Mouse (Mus musculus) megakaryocyte, adult 5-6 weeks (primary cell): ENCODE data around the gene Lmf2. TPM values are rescaled to one million over a fixed set of nuclear protein-coding genes. Genes with fewer than 3 reads are reported as not detected.

ENCODE experiments used
- ATAC-seq: 2 replicates; pipeline ENCODE4 v1.8.0; 2016; ENCODE audit warnings: mild to moderate bottlenecking, inconsistent platforms; ENCODE audit not compliant: poor library complexity, severe bottlenecking
- total RNA-seq, 2 experiments: library from RNA; stranded (forward) in 1 of 2; stranded (reverse) in 1 of 2; fragments of 153-499, 151-499 nt in 1 of 2; fragments of 221-1000, 200-1000 nt in 1 of 2; gene quantifications; 2 replicates each; pipeline versions ENCODE4 v1.2.3 to v1.2.4; 2015 to 2017

Lmf2 gene
- 31.0 and 31.8 TPM in 2 replicates for total RNA-seq (2015)
- 28.7 and 31.6 TPM in 2 replicates for total RNA-seq (2017)

DNA sequence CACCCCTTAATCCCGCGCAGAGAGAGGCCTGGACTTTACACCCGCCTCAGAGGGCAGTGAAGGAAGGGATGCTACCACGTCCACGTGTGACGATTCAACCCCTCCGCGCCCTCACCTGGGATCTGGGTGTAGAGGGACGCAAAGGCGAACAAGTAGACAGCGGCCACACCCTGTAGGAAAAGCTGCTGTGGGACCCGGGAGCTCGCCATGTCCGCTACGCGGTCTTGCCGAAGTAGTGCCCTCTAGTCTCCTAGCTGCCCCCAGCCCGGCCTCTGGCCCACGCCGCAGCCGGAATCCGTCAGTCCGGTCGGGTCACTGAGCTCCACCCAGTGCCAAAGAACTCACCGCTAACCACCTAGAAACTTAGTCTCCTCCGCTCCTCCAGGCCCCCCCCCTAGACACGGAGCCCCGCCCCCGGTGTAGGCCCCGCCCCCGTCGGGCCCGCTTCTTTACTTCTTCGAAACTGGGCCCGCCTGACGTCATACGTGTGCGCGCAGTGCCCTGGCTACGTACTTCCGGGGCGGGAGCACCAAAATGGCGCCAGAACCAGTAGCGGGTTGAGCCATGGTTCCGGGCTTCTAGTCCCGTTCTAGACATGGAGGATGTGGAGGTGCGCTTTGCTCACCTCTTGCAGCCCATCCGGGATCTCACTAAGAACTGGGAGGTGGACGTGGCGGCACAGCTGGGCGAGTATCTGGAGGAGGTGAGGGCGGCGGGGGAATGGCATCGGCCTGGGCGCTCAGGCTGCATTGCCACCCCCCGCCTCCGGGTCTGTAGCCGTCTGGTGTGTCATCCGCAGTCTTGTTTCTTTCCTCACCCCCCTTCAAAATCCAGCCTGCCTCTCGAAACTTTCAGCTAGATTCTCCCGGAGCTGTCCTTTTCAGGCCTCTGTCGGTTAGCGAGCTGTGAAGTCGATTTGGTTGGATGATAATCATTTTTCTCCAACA is at the start of gene Lmf2, which contains the start of gene Ncaph2:
Lmf2 (minus strand) TSS at position 419 of the 947 bp plus-strand sequence.
Ncaph2 (plus strand) TSS at position 479 of the 947 bp plus-strand sequence.
- ATAC-seq = peak; percentile 88

DNA sequence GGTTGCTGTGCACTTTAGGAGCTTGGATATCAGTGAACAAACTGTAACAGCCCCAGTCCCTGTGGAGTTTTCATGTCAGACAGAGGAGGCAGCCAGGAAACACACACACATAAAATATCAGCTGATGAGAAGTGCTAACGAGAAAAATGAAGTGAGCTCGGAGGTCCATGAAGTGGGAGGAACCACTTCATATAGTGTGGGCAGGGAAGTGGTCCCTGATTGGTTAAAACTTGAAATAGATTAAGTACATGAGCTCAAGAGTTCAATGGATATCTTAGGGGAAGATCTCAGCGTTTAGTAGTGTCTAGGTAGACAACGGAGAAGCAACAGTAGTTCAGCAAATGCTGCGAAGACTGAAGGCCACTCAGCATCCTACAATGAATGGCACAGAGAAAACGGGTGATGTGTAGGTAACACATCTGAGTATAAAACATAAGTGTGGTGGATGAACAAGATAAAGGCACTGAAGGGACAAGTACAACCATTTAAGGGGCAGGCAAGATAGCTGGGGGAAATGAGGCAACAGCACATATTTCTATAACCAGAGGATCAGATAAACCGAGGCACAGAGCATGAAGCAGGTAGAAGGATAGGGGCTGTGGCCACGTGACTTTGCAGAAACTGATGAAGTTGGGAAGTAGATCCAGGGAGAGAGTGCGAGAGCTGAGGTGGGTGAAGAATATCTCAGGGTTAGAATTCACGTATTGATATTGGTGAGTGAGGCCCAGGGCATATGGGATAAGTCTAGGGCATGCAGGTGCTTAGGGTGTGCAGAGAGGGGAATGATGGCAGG is 49.6 kb upstream of the Lmf2 start:
- no peak for ATAC-seq

DNA sequence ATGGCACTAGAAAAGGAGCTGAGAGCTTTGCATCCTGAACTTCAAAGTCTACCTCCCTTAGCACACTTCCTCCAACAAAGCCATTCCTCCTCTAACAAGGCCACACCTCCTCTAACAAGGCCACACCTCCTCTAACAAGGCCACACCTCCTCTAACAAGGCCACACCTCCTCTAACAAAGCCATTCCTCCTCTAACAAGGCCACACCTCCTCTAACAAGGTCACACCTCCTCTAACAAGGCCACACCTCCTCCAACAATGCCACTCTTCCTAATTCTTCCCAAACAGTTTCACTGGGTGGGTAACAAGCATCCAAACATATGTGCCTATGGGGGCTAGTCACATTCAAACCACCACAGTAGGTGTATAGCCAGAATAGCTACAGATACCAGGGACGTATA is 47.0 kb upstream of the Lmf2 start:
- no peak for ATAC-seq

DNA sequence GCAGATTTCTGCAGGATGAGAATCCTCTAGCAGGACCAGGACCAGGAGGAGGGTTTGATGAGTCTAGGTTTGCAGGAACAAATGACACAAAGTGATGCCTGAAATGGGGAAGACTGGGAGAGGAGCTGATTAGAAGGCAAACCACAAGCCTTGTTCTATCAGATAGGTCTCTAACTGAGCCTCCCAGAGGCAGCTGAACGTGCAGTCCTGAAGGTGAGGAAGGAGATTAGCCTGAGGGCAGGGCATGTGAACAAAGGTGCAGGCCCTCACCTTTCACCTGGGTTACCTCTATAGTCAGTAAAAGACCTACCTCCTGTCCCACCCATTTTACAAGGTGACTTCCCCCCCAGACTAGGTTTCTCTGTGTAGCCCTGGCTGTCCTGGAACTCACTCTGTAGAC is 44.3 kb upstream of the Lmf2 start:
- no peak for ATAC-seq

DNA sequence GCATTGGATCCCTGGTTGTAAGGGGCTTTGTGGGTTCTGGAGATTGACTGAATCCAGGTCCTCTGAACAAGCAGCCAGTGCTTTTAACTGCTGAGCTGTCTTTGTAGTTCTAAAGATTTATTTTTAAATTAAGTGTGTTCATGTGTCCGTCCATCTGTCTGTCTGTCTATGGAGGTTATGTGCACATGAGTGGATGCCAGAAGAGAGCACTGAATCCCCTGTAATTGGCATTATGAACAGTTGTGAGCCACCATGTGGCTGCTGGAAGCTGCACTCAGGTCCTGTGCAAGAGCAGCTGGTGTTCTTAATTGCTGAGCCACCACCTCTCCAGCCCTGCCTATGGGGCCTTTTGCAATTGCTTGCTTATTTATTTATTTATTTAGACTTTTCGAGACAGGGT is 42.7 kb upstream of the Lmf2 start:
- no peak for ATAC-seq

DNA sequence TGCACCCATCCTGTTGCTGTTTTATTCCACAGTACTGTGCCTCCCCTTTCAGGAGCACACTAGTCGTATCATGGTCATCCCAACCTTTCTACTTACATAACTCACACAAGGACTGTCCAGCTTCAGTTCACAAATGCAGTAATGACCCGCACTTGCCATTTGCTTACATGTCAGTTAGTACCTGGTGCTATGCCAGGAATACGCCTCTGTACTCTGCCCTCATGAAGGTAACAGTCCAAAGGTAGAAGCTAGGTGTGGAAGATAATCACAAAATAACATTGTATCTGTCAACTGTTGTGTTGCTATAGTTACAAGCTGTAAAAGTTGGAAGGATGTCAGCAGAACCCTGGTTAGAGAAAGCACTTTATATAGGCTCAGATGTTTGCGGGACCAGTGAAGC is 41.4 kb upstream of the Lmf2 start:
- ATAC-seq = no peak

DNA sequence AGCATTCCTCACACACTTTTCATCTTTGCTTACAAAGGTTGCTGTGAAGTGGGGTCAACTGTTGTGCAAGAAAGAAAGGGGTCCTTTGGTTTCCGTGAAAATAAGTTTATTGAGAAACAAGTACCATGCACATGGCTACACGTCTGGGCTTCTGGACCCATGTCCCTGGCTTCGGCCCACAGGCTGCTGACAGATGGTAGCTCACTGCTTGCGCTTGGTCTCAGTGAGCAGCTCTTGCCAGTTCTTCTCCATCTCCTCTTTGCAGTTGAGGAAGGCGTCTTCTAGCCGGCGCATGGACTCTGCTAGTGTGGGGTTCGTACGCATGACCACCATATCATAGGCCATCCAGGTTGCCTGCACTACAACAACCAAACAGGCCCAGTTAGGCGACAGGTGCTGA is 34.6 kb upstream of the Lmf2 start:
- no peak for ATAC-seq

DNA sequence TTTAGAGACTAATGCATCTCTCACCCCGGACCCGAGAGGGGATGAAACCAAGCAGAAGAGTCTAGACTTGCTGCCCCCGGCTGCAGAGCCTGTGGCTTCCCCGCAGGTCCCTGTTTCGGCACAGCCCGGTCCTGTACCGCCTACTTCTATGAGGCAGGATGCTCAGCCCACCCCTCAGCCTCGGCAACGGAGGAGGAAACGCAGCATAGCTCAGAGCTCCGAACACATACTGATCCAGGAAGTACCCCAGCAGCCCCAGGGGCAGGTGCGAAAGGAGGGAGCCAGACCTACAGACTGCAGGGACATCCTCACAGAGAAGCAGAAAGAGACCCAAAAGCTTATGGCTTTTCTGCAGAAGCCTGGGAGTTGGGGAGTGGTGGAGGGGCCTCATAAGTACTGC is 31.7 kb upstream of the Lmf2 start:
- ATAC-seq = no peak

DNA sequence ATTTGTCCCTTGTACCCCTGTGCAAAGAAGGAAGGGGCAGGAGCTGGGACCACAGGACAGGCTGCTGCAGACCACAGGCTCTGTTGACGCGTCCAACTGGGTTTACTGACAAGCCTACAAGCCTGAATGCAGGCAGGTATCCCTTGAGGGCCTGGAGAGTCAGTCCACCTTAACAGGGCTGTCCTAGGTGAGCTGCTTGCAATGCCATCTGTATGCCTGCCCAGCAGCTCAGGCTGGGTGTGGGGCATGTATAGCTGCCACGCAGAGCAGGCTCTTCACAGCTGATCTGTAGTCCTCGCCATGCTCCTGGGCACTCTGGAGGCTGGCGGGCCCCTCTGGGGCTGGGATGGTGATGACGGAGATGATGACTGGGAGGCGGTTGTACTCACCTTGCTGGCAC is 29.2 kb upstream of the Lmf2 start, which contains the start of gene Klhdc7b:
Klhdc7b (plus strand) TSS at position 301 of the 400 bp plus-strand sequence.
- no peak for ATAC-seq

DNA sequence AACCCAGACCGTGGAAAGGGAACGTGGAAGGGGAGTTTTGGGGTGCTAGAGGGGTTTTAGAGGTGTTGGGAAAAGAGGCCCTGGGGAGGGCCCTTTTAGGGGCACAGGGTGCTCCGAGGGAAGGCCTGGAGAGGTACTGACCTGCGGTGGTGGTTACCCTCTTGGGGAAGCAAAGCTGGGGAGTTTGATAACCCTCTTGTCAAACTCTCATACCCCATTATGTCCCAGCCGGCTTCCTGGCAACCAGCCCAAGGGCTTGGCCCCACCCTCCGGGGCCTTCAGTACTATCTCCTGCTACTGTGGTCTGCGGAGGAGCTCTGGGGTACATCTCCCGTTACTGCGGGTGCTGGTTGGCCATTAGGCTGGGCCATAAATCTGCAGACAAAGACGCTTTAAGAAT is 24.0 kb upstream of the Lmf2 start:
- no peak for ATAC-seq

DNA sequence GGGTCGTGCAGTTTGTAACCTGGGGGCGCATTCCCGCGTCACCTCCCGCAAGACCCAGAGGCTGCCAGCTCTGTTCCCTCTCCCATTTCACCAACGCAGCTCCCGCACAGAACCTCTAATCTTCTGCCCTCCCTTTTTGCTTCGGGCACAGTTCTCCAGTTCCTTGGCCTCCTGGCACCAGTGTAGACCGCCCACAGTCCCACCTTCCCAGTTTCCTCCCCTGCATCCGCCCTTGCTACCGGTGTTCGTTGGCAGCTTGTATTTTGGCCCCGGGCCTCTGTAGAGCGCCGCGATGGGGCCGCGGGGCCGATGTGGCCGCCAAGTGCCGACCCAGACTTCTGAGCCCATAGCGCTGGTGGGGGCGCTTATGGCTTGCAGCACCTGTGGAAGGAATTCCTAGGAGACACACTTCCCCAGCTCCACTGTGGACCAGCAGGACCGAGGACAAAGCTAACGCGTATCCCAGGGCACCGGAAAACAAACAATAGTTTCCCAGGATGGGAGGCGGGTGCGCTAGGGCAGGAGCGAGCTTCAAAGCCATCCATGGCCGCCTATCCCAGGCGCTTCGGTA is 23.5 kb upstream of the Lmf2 start, which contains the start of gene Odf3b:
Odf3b (minus strand) TSS at position 452 of the 571 bp plus-strand sequence.
- peak; percentile 30 for ATAC-seq

DNA sequence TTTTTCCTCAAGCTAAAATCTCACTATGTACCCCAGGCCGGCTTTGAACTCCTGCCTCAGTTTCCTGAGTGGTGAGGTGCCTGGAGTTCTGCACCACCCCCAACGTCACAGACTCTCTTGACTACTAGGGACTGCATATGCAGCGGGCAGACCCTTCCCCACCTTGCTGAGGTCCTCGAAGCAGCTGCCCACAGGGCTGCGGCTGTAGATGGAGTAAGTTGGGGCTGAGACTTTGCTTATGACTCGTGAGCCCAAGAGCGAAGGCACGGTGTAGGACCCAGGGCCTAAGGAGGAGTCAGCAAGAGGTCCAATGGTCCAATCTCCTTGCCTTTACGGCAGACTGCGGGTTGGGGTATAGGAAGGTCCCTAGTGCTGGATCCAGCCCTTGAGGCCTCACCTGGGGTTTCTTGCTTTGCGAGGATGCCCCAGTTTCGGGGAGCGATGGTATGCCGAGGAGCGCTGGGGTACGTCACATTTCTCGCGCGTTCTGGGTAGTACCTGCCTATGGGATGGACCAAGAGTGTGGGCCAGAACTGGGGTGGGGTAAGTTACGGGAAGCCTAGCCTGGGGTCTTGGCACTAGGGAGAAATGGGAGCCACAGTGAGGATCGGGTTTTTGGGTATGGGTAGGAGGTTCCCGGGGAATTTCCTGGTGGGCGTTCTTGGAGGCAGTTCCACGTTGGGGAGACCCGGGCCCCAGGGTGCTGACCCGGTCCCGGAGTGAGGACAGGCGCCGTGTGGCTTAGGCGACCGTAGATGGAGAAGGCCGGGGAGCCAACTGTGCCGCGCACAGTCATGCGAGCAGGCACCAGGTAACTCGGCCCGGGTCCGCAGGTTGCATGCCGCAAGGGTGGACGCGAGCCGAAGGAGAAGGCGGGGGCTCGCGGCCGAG is 22.7 kb upstream of the Lmf2 start:
- no peak; the same call in 1 of the 2 replicates for ATAC-seq

DNA sequence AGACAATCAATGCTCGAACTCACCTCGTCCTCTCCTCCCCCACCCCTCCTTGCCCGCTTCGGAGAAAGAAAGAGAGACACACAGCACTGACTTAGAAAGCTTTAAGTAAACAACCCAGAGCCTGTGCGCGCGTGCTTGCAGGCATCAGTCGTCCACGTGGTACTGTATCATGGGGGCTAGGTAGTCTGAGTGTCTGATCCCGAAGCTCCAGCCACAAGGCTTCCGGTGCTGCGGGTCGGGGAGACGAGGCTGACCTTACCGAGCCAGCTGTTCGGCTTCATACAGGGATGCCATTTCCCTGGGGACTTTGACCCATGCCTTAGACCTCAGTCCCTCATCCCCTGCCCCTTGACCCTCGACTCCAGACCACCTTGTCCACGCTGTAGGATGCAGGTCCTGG is 21.9 kb upstream of the Lmf2 start:
- ATAC-seq = no peak

DNA sequence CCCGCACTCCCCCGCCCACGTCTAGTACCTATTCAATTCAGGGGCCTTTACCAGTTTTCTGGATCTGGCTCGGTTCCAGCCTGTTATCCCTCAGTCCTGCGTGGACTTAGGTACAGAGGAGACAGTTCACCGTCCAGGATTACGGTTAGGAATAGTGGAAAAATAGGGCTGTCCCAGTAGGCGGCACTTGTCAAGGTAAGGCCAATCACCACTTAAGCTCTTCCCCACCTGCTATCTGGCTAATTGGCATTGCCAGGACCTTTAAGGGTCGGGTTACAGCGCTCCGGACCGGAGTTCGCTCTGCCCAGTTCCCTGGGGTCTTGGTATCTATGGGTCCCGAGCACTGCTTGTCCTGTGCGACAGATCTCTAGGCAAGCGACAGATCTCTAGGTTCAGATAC is 21.5 kb upstream of the Lmf2 start, which contains the start of gene Tymp:
Tymp (minus strand) TSS at position 83 of the 400 bp plus-strand sequence.
- ATAC-seq = no peak

DNA sequence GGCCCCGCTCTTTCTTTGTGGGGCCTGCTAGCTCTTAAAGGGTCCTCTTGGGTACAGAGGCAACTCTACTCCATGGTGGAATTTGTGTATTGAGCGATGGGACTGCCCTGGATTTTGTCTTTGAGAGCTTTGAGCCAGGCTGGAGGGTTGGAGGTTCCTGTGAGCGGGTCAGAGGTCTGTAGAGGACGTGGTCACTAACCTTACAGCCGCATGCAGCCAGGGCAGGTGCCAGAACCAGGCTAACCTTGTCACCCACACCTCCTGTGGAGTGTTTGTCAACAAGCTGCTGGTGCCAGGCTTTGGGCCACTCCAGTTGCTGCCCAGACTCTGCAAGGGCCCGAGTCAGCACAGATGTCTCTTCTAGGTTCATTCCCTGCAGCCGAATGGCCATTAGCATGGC is 20.6 kb upstream of the Lmf2 start:
- ATAC-seq = no peak

DNA sequence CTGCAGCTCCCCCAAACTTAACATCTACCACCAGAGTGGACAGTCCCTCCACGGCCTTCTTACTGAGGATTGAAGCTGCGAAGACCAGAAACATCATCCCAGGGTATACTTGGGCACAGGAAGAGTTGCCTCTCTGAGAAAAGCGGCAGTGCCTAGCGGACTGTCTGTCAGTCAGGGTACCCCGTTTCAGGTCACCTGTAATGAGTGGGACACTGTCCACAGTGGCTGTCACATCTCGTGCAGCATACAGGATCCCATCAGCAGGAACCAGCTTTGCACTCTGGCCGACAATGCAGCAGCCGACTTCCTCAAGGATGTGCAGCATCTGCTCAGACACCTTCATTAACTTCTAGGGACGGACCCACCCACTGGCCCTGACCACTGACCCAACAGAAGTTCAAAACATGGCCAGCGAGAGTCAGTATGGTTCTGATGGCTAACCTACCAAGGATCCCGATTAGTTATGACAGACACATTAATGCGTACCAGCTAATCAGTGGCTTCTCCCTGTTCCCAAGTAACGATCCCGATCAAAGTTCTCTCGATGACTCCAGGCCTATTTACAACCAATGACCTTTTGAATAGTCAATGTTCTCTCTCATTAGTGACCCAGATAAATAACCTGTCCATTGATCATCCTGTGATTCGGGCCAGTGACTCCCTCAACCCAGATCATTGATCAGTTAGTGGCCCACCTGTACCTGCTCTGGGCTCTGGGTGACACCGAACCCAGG is 19.5 kb upstream of the Lmf2 start:
- ATAC-seq = no peak

DNA sequence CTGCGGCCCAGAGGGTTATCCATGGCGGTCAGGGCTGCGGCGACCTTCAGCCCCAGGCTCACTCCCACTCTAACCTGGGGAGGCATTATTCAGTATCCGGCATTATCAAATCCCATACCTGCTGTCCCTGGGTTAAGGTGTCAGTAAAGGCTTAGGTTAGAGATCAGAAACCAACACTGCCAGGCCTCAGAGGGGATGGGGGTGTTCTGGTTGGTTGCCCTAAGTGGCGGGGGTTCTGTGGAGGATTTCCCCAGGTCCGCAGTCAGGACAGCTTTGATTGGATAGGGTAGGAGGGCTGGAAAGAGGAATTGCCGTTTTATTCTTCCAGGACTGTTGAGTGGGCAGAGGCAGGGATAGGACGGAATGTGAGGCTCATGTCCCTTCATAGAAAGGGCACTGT is 18.9 kb upstream of the Lmf2 start:
- no peak for ATAC-seq

DNA sequence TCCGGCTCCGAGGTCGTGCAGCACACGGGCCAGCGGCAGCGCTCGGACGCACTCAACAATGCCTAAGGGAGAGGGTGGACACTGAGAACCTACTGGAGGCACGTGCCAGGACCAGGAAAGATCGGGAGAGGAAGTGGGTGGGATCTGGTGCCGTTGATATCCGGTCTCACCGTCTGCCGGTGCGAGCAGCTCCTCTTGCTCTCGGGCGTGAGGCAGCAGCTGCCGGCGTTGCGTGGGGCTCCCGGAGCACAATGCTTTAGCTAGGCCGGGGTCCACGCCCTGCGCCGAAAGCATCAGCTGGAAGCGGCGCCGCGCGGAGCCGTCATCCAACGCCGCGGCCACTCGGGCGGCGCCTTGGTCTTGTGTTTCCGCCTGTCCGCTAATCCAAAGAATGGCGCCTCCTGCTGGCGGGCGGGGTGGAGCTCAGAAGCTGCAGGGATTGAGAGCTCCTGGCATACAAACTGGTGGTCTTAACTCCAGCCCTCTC is 18.3 kb upstream of the Lmf2 start, which contains the start of gene Sco2:
Sco2 (minus strand) TSS at position 85 of the 487 bp plus-strand sequence.
- peak; percentile 79 for ATAC-seq
